Mouse (Mus musculus): ENCODE results near the gene Fgl2.

GRCm38 (mm10) chr5:21331656-21332055 is 40.8 kb upstream of the Fgl2 start:
- TF ChIP-seq CTCF (IDR thresholded peaks at IDR 0.05; ENCODE audit: borderline replicate concordance, insufficient read depth, low read depth, low read length) = no peak
- no peak for TF ChIP-seq POLR2A (IDR thresholded peaks at IDR 0.05; ENCODE audit: borderline replicate concordance, insufficient read depth, low read length)

All from cerebellum, adult 2 months (tissue).